Mouse (Mus musculus) frontal cortex, postnatal 10 days (tissue): ENCODE measurements around the gene Rffl.

Experiments used
- DNase-seq, 2 experiments: peaks; one replicate each; pipeline ENCODE4 v3.0.0; 2022; ENCODE audit warnings: low spot score in 2 of 2, mixed read lengths in 1 of 2

Rffl gene

GRCm38 (mm10) chr11:82764438-82764924, 106.5 kb downstream of the Rffl start:
- no peak for DNase-seq

DNA sequence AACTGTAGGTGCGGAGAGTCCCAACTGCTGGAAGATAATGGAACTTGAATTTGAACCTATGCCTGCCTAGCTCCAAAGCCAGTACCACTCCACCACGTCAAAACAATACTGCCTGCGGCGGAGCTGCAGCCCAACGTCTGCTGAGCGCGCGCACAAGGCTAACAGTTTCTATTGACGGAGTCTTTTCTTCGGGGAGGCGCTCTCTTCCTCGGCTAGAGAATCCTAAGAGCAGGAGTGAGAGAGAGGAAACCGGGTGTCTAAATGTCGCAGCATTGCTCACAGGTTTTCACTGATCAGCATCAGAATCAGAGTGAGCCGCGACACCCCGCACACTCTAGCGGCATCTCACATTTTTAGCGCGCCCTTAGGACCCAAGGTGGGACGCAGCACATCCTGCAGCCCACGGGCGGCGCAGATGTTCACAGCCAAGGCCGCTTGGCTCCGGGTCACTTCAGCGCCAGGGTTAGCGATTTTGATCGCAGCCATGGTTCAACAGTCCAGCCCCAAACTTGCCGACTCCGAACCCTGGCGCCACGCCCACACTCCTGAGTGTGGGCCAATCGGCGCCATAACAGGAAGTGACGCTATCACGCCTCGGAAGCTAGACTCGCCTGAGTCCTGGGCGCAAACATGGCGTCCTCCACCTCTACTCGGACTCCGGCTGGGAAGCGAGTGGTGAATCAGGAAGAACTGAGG, 107.1 kb downstream of the Rffl start, which contains the start of the genes Cct6b and Zfp830:
Gene Cct6b (minus strand): TSS at position 580 of the 696 bp plus-strand sequence.
Gene Zfp830 (plus strand): TSS at position 604 of the 696 bp plus-strand sequence.
- peak; percentile 84 to 92 for DNase-seq

DNA sequence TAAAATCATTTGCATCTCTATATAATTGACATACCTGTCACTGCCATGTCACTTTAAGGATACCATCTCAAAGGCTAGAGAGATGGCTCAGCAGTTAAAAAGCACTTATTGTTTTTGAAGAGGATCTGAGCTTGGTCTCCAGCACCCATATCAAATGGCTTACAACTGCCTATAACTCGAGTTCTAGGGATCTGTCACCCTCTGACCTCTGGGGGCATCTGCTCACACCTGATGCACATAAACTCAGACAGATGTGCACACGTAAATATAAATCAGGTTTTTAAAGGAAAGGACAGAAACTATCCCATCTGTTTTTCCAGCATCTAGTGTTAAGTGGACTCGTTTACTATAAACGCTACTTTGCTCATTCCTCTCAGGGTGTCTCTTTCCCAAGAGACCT, 107.7 kb downstream of the Rffl start:
- no peak for DNase-seq

- no peak for DNase-seq
Measured at GRCm38 (mm10) chr11:82762286-82762829, 108.7 kb downstream of the Rffl start.

- no peak for DNase-seq
Measured at GRCm38 (mm10) chr11:82755919-82756318, 115.1 kb downstream of the Rffl start.
